Mouse (Mus musculus) megakaryocyte, embryonic 14.5 days (primary cell): Measurements from ENCODE around the gene Abcb6.

Source experiments
- FLI1 ChIP-seq: IDR thresholded peaks from 2 replicates; pipeline ENCODE4 v1.6.1; 2012; ENCODE audit warnings: low read length, inconsistent platforms, mixed read lengths
- GATA1 ChIP-seq: IDR thresholded peaks from 3 replicates; pipeline ENCODE4 v1.6.1; 2012; ENCODE audit warnings: mixed read lengths, low read length, inconsistent platforms, borderline replicate concordance

GRCm38 (mm10) chr1:75215785-75216184 lies 35.6 kb upstream of the Abcb6 start:
- TF ChIP-seq GATA1 (no peak), FLI1 (no peak)
